In genomic region chr7:144684467-144684866, GRCm38 (mm10) we compare ENCODE assay signal across 9 mouse cellular contexts.
DNase-seq lines count a peak whose midpoint lies in the region; ATAC-seq and TF ChIP-seq lines count a peak whose summit lies in the region.
"Had no signal": no experiment of that assay in that cellular context is flagged by ENCODE, and none has a peak within 500 bp of the region (broad histone marks: within the 10 kb centered on the region; RNA-seq: fewer than 3 reads in every experiment).

No protein-coding gene starts in this region.

- H3K4me2 ChIP-seq in limb, embryonic 14.5 days (replicated peaks; ENCODE audit: low read depth, low read length, severe bottlenecking): no peak overlapping the region
- H3K4me2 ChIP-seq in forebrain, embryonic 13.5 days: no peak overlapping the region
- no peak overlapping the region for H3K4me2 ChIP-seq in midbrain, embryonic 15.5 days
- H3K4me2 ChIP-seq in kidney, embryonic 15.5 days: no peak overlapping the region
- H3K4me2 ChIP-seq: limb, embryonic 12.5 days had no signal

- no peak overlapping the region for H3K4me3 ChIP-seq in limb, embryonic 14.5 days (replicated peaks; ENCODE audit: low read length)
- no peak overlapping the region for H3K4me3 ChIP-seq in limb, embryonic 10.5 days
- no peak overlapping the region for H3K4me3 ChIP-seq in forebrain, embryonic 13.5 days
- H3K4me3 ChIP-seq in midbrain, embryonic 15.5 days: no peak overlapping the region
- no peak overlapping the region for H3K4me3 ChIP-seq in kidney, embryonic 15.5 days (replicated peaks)
- H3K4me3 ChIP-seq: limb, embryonic 12.5 days had no signal

- ATAC-seq in cerebellum, adult (ENCODE audit: insufficient number of reproducible peaks, low FRiP score, low TSS enrichment): no peak
- no peak for ATAC-seq in limb, embryonic 14.5 days (ENCODE audit: low FRiP score, low read depth)
- ATAC-seq in forebrain, embryonic 13.5 days: peak; percentile 92
- peak; percentile 58; the same call in 1 of the 2 replicates for ATAC-seq in midbrain, embryonic 15.5 days (replicated peaks)
- ATAC-seq in kidney, embryonic 15.5 days (replicated peaks; ENCODE audit: low FRiP score): no peak

- no peak overlapping the region for H3K9ac ChIP-seq in limb, embryonic 14.5 days (ENCODE audit: low read depth, low read length, severe bottlenecking)
- no peak overlapping the region for H3K9ac ChIP-seq in forebrain, embryonic 13.5 days
- H3K9ac ChIP-seq in midbrain, embryonic 15.5 days: no peak overlapping the region
- no peak overlapping the region for H3K9ac ChIP-seq in kidney, embryonic 15.5 days
- H3K9ac ChIP-seq: limb, embryonic 12.5 days had no signal

- peaks cover 2% of the 10 kb centered on the region for H3K4me1 ChIP-seq in limb, embryonic 14.5 days (ENCODE audit: control insufficient read depth, insufficient read depth, low read length)
- peaks cover 14% of the 10 kb centered on the region for H3K4me1 ChIP-seq in limb, embryonic 10.5 days
- peaks cover 20% of the 10 kb centered on the region for H3K4me1 ChIP-seq in forebrain, embryonic 13.5 days
- H3K4me1 ChIP-seq in midbrain, embryonic 15.5 days: peaks cover 3% of the 10 kb centered on the region; the same call in 1 of the 2 replicates
- H3K4me1 ChIP-seq in kidney, embryonic 15.5 days: peaks cover 15% of the 10 kb centered on the region

- peak; percentile 68 to 73 for DNase-seq in cerebellum, postnatal 10 days
- DNase-seq in limb, embryonic 14.5 days (ENCODE audit: low spot score): peak; percentile 17
- no peak for DNase-seq in limb, embryonic 10.5 days (ENCODE audit: low spot score)
- DNase-seq in thymus, postnatal 25 days: no peak

- no peaks in the 10 kb centered on the region for H3K9me3 ChIP-seq in limb, embryonic 14.5 days (ENCODE audit: control insufficient read depth, low read length)
- H3K9me3 ChIP-seq in limb, embryonic 10.5 days (replicated peaks): no peaks in the 10 kb centered on the region
- H3K9me3 ChIP-seq in forebrain, embryonic 13.5 days (replicated peaks): peaks cover 6% of the 10 kb centered on the region; the same call in 1 of the 2 replicates
- H3K9me3 ChIP-seq in midbrain, embryonic 15.5 days: no peaks in the 10 kb centered on the region
- H3K9me3 ChIP-seq in kidney, embryonic 15.5 days (replicated peaks): no peaks in the 10 kb centered on the region
- H3K9me3 ChIP-seq: limb, embryonic 12.5 days had no signal

- H3K36me3 ChIP-seq in limb, embryonic 14.5 days (ENCODE audit: control insufficient read depth, insufficient read depth, low read length): no peaks in the 10 kb centered on the region
- H3K36me3 ChIP-seq in limb, embryonic 10.5 days: no peaks in the 10 kb centered on the region
- H3K36me3 ChIP-seq in forebrain, embryonic 13.5 days (ENCODE audit: poor library complexity, severe bottlenecking): no peaks in the 10 kb centered on the region
- no peaks in the 10 kb centered on the region for H3K36me3 ChIP-seq in midbrain, embryonic 15.5 days (replicated peaks)
- H3K36me3 ChIP-seq in kidney, embryonic 15.5 days: no peaks in the 10 kb centered on the region
- H3K36me3 ChIP-seq: limb, embryonic 12.5 days had no signal

- peaks cover 7% of the 10 kb centered on the region for H3K27me3 ChIP-seq in limb, embryonic 14.5 days (ENCODE audit: control insufficient read depth, insufficient read depth, low read length)
- peaks cover 19% of the 10 kb centered on the region for H3K27me3 ChIP-seq in limb, embryonic 10.5 days (ENCODE audit: low read depth, poor library complexity, severe bottlenecking)
- peaks cover 10% of the 10 kb centered on the region for H3K27me3 ChIP-seq in forebrain, embryonic 13.5 days
- H3K27me3 ChIP-seq in midbrain, embryonic 15.5 days (replicated peaks): peaks cover 3% of the 10 kb centered on the region; the same call in 1 of the 2 replicates
- peaks cover 6% of the 10 kb centered on the region; the same call in 1 of the 2 replicates for H3K27me3 ChIP-seq in kidney, embryonic 15.5 days

- no peak for TF ChIP-seq POLR2A in limb, embryonic 14.5 days (IDR thresholded peaks at IDR 0.05; ENCODE audit: borderline replicate concordance, extremely low read depth, insufficient read depth, insufficient read length)

- WGBS in limb, embryonic 14.5 days: 33% methylated on average over 4 of the region's 5 CpGs
- 75% methylated on average over 5 of the region's 5 CpGs for WGBS in limb, embryonic 10.5 days
- WGBS in forebrain, embryonic 13.5 days: 19% methylated on average over 5 of the region's 5 CpGs
- 13% methylated on average over 5 of the region's 5 CpGs for WGBS in midbrain, embryonic 15.5 days
- 36% methylated on average over 5 of the region's 5 CpGs for WGBS in kidney, embryonic 15.5 days

- no peak overlapping the region for H3K27ac ChIP-seq in limb, embryonic 14.5 days (replicated peaks; ENCODE audit: low read depth, low read length)
- H3K27ac ChIP-seq in limb, embryonic 10.5 days: no peak overlapping the region
- H3K27ac ChIP-seq in forebrain, embryonic 13.5 days: no peak overlapping the region
- no peak overlapping the region for H3K27ac ChIP-seq in midbrain, embryonic 15.5 days
- H3K27ac ChIP-seq in kidney, embryonic 15.5 days: no peak overlapping the region
- H3K27ac ChIP-seq: limb, embryonic 12.5 days had no signal

Comparison
In these comparisons a context has a peak if more than half of its experiments do, and no peak if none do; other contexts are left out.
1. DNase-seq: peak in cerebellum, postnatal 10 days (2 of 2) and limb, embryonic 14.5 days (single experiment); none in limb, embryonic 10.5 days (single experiment) and thymus, postnatal 25 days (single experiment).
2. ATAC-seq: peak in forebrain, embryonic 13.5 days (single experiment) and midbrain, embryonic 15.5 days (single experiment); none in cerebellum, adult (single experiment), limb, embryonic 14.5 days (single experiment) and kidney, embryonic 15.5 days (single experiment).